Mouse (Mus musculus) MEL (cell line): ENCODE measurements at regions not wholly inside any gene's neighbourhood (a gene's known extent, or its start where the extent isn't known, plus 50 kb on each side); places are given as distances from the start of the nearest gene placed in this dataset.

Experiments
- DNase-seq: peaks from one replicate; pipeline ENCODE4 v3.0.0; 2011; ENCODE audit warnings: low read depth, low spot score
- H3K27ac ChIP-seq: 2 replicates; pipeline ENCODE4 v1.5.1; 2012; ENCODE audit warnings: low read depth, mild to moderate bottlenecking, control low read depth, low read length, moderate library complexity; ENCODE audit not compliant: control insufficient read depth
- H3K27me3 ChIP-seq, 2 experiments: fragments of 150-350 bp in 1 of 2; sonication (generic) in 1 of 2; 2 replicates each; pipeline ENCODE4 v1.6.1; 2012; ENCODE audit warnings: low read length in 2 of 2, mild to moderate bottlenecking in 2 of 2, improper control_type of control experiment in 1 of 2, moderate library complexity in 1 of 2; ENCODE audit not compliant: insufficient read depth in 2 of 2, control insufficient read depth in 1 of 2
- H3K36me3 ChIP-seq, 2 experiments: 2 replicates each; pipeline ENCODE4 v1.6.1; 2012 to 2014; ENCODE audit warnings: low read length in 2 of 2, improper control_type of control experiment in 1 of 2, inconsistent platforms in 1 of 2, mild to moderate bottlenecking in 1 of 2; ENCODE audit not compliant: insufficient read depth in 2 of 2, control insufficient read depth in 1 of 2
- H3K4me1 ChIP-seq, 2 experiments: fragments of 150-350 bp in 1 of 2; sonication (generic) in 1 of 2; 2 replicates each; pipeline ENCODE4 v1.6.1; 2012; ENCODE audit warnings: low read length in 2 of 2, improper control_type of control experiment in 1 of 2, mild to moderate bottlenecking in 1 of 2; ENCODE audit not compliant: insufficient read depth in 2 of 2, control insufficient read depth in 1 of 2
- H3K4me3 ChIP-seq, 2 experiments: fragments of 150-350 bp in 1 of 2; sonication (generic) in 1 of 2; 2 replicates each; pipeline ENCODE4 v1.5.1; 2012; ENCODE audit warnings: low read depth in 2 of 2, low read length in 2 of 2, mild to moderate bottlenecking in 2 of 2, moderate library complexity in 2 of 2, control low read depth in 1 of 2, improper control_type of control experiment in 1 of 2; ENCODE audit not compliant: control insufficient read depth in 1 of 2, insufficient read depth in 1 of 2
- H3K79me2 ChIP-seq: 2 replicates; pipeline ENCODE4 v1.6.1; 2012; ENCODE audit warnings: mild to moderate bottlenecking, low read length, moderate library complexity; ENCODE audit not compliant: control insufficient read depth, poor library complexity, insufficient read depth
- H3K9ac ChIP-seq: 2 replicates; pipeline ENCODE4 v1.6.1; 2012; ENCODE audit warnings: low read depth, mild to moderate bottlenecking, control low read depth, low read length, moderate library complexity; ENCODE audit not compliant: control insufficient read depth, poor library complexity, severe bottlenecking
- H3K9me3 ChIP-seq: fragments of 150-350 bp; sonication (generic); replicated peaks from 2 replicates; pipeline ENCODE4 v1.6.1; 2012; ENCODE audit warnings: mild to moderate bottlenecking, low read length, improper control_type of control experiment, moderate library complexity; ENCODE audit not compliant: insufficient read depth
- BHLHE40 ChIP-seq: IDR thresholded peaks from 2 replicates; pipeline ENCODE4 v1.6.1; 2012; ENCODE audit warnings: low read depth, mild to moderate bottlenecking, inconsistent platforms, low read length, improper control_type of control experiment, borderline replicate concordance
- HCFC1 ChIP-seq: IDR thresholded peaks from 2 replicates; pipeline ENCODE4 v1.6.1; 2012; ENCODE audit warnings: low read depth, mild to moderate bottlenecking, inconsistent platforms, low read length, improper control_type of control experiment, moderate library complexity
- JUND ChIP-seq: IDR thresholded peaks from 2 replicates; pipeline ENCODE4 v1.6.1; 2011; ENCODE audit warnings: low read depth, mild to moderate bottlenecking, improper control_type of control experiment, low read length
- KAT2A ChIP-seq: conservative IDR thresholded peaks from 2 replicates; pipeline ENCODE4 v1.6.1; 2012; ENCODE audit warnings: low read depth, low read length, improper control_type of control experiment, inconsistent platforms
- MAZ ChIP-seq: IDR thresholded peaks from 2 replicates; pipeline ENCODE4 v1.6.1; 2012; ENCODE audit warnings: low read depth, mild to moderate bottlenecking, inconsistent platforms, low read length, improper control_type of control experiment
- NELFE ChIP-seq: IDR thresholded peaks from 2 replicates; pipeline ENCODE4 v1.6.1; 2011; ENCODE audit warnings: low read depth, low read length, improper control_type of control experiment
- POLR2AphosphoS2 ChIP-seq: IDR thresholded peaks from 2 replicates; pipeline ENCODE4 v1.6.1; 2011; ENCODE audit warnings: low read length, improper control_type of control experiment
- RCOR1 ChIP-seq: IDR thresholded peaks from 2 replicates; pipeline ENCODE4 v1.6.1; 2012; ENCODE audit warnings: low read depth, mild to moderate bottlenecking, inconsistent platforms, low read length, improper control_type of control experiment
- SIN3A ChIP-seq: IDR thresholded peaks from 2 replicates; pipeline ENCODE4 v1.6.1; 2012; ENCODE audit warnings: low read length, improper control_type of control experiment, inconsistent platforms
- TCF12 ChIP-seq: IDR thresholded peaks from 2 replicates; pipeline ENCODE4 v1.6.1; 2014; ENCODE audit warnings: low read depth, mild to moderate bottlenecking, inconsistent platforms, low read length, improper control_type of control experiment, moderate library complexity
- ZC3H11A ChIP-seq: IDR thresholded peaks from 2 replicates; pipeline ENCODE4 v1.6.1; 2012; ENCODE audit warnings: low read depth, mild to moderate bottlenecking, inconsistent platforms, low read length, improper control_type of control experiment
- ZKSCAN1 ChIP-seq: IDR thresholded peaks from 2 replicates; pipeline ENCODE4 v1.6.1; 2012; ENCODE audit warnings: low read depth, mild to moderate bottlenecking, inconsistent platforms, low read length, improper control_type of control experiment, moderate library complexity
- ZMIZ1 ChIP-seq: IDR thresholded peaks from 2 replicates; pipeline ENCODE4 v1.6.1; 2012; ENCODE audit warnings: low read depth, mild to moderate bottlenecking, inconsistent platforms, low read length, improper control_type of control experiment, moderate library complexity

DNA sequence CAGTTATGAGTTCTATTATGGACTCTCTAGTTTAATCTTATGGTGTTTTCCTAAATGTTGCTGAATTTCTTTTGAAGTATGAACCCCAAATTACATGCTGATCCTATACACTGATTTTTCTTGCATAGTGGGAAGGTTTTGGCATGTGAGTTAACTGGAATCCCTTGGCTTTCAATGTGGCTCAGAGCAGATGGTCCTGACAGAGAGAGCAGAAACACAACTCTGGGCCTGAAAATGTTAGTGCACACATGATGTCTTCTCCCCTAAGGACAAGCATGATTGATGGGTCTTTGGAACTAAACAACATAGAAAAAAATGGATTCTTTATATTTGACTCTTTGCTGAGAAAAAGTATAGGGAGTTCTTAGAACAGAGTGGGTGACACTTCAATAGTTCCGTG is 570.7 kb upstream of the Epha7 start:
- no peaks in the 10 kb centered on the region for H3K79me2 ChIP-seq
- no peaks in the 10 kb centered on the region for H3K36me3 ChIP-seq
- no peak overlapping the region for H3K27ac ChIP-seq
- no peaks in the 10 kb centered on the region for H3K27me3 ChIP-seq
- H3K4me1 ChIP-seq: no peaks in the 10 kb centered on the region
- H3K9me3 ChIP-seq: no peaks in the 10 kb centered on the region
- DNase-seq: no peak
- TF ChIP-seq JUND: no peak
- TF ChIP-seq ZC3H11A: no peak
- TF ChIP-seq ZMIZ1: no peak
- no peak for TF ChIP-seq HCFC1
- TF ChIP-seq NELFE: no peak
- TF ChIP-seq BHLHE40: no peak
- TF ChIP-seq ZKSCAN1: no peak
- no peak for TF ChIP-seq KAT2A
- no peak for TF ChIP-seq SIN3A
- no peak for TF ChIP-seq MAZ
- TF ChIP-seq TCF12: no peak
- TF ChIP-seq RCOR1: no peak
- no peak for TF ChIP-seq POLR2AphosphoS2
- H3K4me3 ChIP-seq: no peak overlapping the region
- H3K9ac ChIP-seq: no peak overlapping the region
